Mouse (Mus musculus) frontal cortex, postnatal 14 days (tissue): ENCODE results near the gene Dyrk1a.
A peak's percentile ranks its signal among the peaks of the same experiment; 100 is the strongest.

ENCODE experiments used
- DNase-seq, 2 experiments: peaks; one replicate each; pipeline ENCODE4 v3.0.0; 2022; ENCODE audit warnings: low spot score in 2 of 2

Gene Dyrk1a

GRCm38 (mm10) chr16:94590214-94590613, 20.4 kb downstream of the Dyrk1a start:
- no peak for DNase-seq

- no peak for DNase-seq
These were observed 21.2 kb downstream of the Dyrk1a start for GRCm38 (mm10) chr16:94590977-94591376.

- DNase-seq, result no peak
These were observed 21.7 kb downstream of the Dyrk1a start for GRCm38 (mm10) chr16:94591536-94591935.

- DNase-seq, result no peak
These were observed 26.8 kb downstream of the Dyrk1a start for GRCm38 (mm10) chr16:94596633-94597032.

GRCm38 (mm10) chr16:94597640-94598039, 27.8 kb downstream of the Dyrk1a start:
- no peak for DNase-seq

GRCm38 (mm10) chr16:94599977-94600724, 30.3 kb downstream of the Dyrk1a start:
- DNase-seq, result no peak

GRCm38 (mm10) chr16:94601089-94601488, 31.3 kb downstream of the Dyrk1a start:
- no peak for DNase-seq

- peak in 1 of 2 experiments; percentile 30 for DNase-seq
These were observed 31.7 kb downstream of the Dyrk1a start for GRCm38 (mm10) chr16:94601540-94601953.

GRCm38 (mm10) chr16:94602188-94602587, 32.4 kb downstream of the Dyrk1a start:
- DNase-seq, result no peak

GRCm38 (mm10) chr16:94602730-94603129, 32.9 kb downstream of the Dyrk1a start:
- DNase-seq, result no peak

GRCm38 (mm10) chr16:94606169-94606568, 36.4 kb downstream of the Dyrk1a start:
- DNase-seq, result no peak

GRCm38 (mm10) chr16:94607468-94607867, 37.7 kb downstream of the Dyrk1a start:
- no peak for DNase-seq

GRCm38 (mm10) chr16:94608706-94609594, 39.1 kb downstream of the Dyrk1a start:
- no peak for DNase-seq

GRCm38 (mm10) chr16:94612573-94612972, 42.8 kb downstream of the Dyrk1a start:
- DNase-seq, result no peak

- DNase-seq, result no peak
These were observed 47.4 kb downstream of the Dyrk1a start for GRCm38 (mm10) chr16:94617255-94617654.

GRCm38 (mm10) chr16:94618543-94618942, 48.7 kb downstream of the Dyrk1a start:
- DNase-seq, result no peak

GRCm38 (mm10) chr16:94619301-94619700, 49.5 kb downstream of the Dyrk1a start:
- DNase-seq, result no peak

GRCm38 (mm10) chr16:94624871-94625270, 55.1 kb downstream of the Dyrk1a start:
- no peak for DNase-seq

- DNase-seq, result no peak
These were observed 55.8 kb downstream of the Dyrk1a start for GRCm38 (mm10) chr16:94625639-94626038.

GRCm38 (mm10) chr16:94627736-94628135, 57.9 kb downstream of the Dyrk1a start:
- DNase-seq, result no peak

- DNase-seq, result no peak
These were observed 59.3 kb downstream of the Dyrk1a start for GRCm38 (mm10) chr16:94628976-94629729.

GRCm38 (mm10) chr16:94631984-94632383, 62.2 kb downstream of the Dyrk1a start:
- DNase-seq, result no peak
